Mouse (Mus musculus) small intestine, adult 2 months (tissue): ENCODE results near the gene Olfr738. TPM values are rescaled to one million over a fixed set of nuclear protein-coding genes. Genes with fewer than 3 reads are reported as not detected.

ENCODE experiments used
- H3K27ac ChIP-seq: fragments of 200-500 bp; 2 replicates; pipeline ENCODE4 v1.5.1; 2012; ENCODE audit warnings: low read depth, low read length, control low read depth, inconsistent platforms; ENCODE audit not compliant: insufficient read depth
- H3K27me3 ChIP-seq: fragments of 200-500 bp; 2 replicates; pipeline ENCODE4 v1.6.1; 2012; ENCODE audit warnings: mild to moderate bottlenecking, moderate library complexity, low read length, inconsistent platforms; ENCODE audit not compliant: control insufficient read depth, insufficient read depth
- H3K36me3 ChIP-seq: fragments of 200-500 bp; 2 replicates; pipeline ENCODE4 v1.6.1; 2012; ENCODE audit warnings: mild to moderate bottlenecking, low read length, control low read depth, inconsistent platforms; ENCODE audit not compliant: control insufficient read depth, insufficient read depth
- H3K4me1 ChIP-seq: fragments of 200-500 bp; 2 replicates; pipeline ENCODE4 v1.6.1; 2012; ENCODE audit warnings: low read length, inconsistent platforms, mixed read lengths; ENCODE audit not compliant: control insufficient read depth, insufficient read depth, insufficient read length
- H3K4me3 ChIP-seq: fragments of 200-500 bp; 2 replicates; pipeline ENCODE4 v1.5.1; 2012; ENCODE audit warnings: low read depth, mild to moderate bottlenecking, control low read depth, inconsistent platforms, low read length, moderate library complexity
- CTCF ChIP-seq: fragments of 200-500 bp; IDR thresholded peaks from 2 replicates; pipeline ENCODE4 v1.5.1; 2012; ENCODE audit warnings: low read depth, mild to moderate bottlenecking, control low read depth, inconsistent platforms, low read length, moderate library complexity, mixed read lengths; ENCODE audit not compliant: insufficient replicate concordance, insufficient read length; ENCODE audit errors: extremely low read depth
- POLR2A ChIP-seq: fragments of 200-500 bp; IDR thresholded peaks from 2 replicates; pipeline ENCODE4 v1.6.1; 2012; ENCODE audit warnings: low read depth, mild to moderate bottlenecking, control low read depth, inconsistent platforms, low read length, moderate library complexity
- WGBS: fragments of 180-500 bp; shearing (Covaris S2); methylation state at CpG from one replicate; pipeline ENCODE4 v1.1.7; 2018; 5-methylcytosine and 5-hydroxymethylcytosine counted together
- polyA plus RNA-seq: library from polyadenylated mRNA; depleted of rRNA; stranded (reverse); fragments of >200 nt; gene quantifications from 2 replicates; pipeline ENCODE4 v1.2.3, GENCODE M21; 2012; rRNA removed

Gene Olfr738
- not detected in 2 replicates for polyA plus RNA-seq

- no peaks in the 10 kb centered on the region for H3K27me3 ChIP-seq
- TF ChIP-seq POLR2A = no peak
- TF ChIP-seq CTCF = no peak
- no peak within 1 kb of the TSS for H3K4me3 ChIP-seq
- H3K36me3 ChIP-seq = no peaks in the 10 kb centered on the region
- H3K27ac ChIP-seq = no peak within 1 kb of the TSS
- WGBS = 73% methylated on average over 1 of the region's 1 CpGs
- H3K4me1 ChIP-seq = no peaks in the 10 kb centered on the region
Measured at GRCm38 (mm10) chr14:50407268-50407667, at the start of gene Olfr738. TSS of gene Olfr738 (plus strand) at chr14:50407568.

- Histone ChIP-seq H3K27ac (no peak within 1 kb of the TSS), H3K36me3 (no peaks in the 10 kb centered on the region), H3K4me3 (no peak within 1 kb of the TSS), H3K4me1 (no peaks in the 10 kb centered on the region), H3K27me3 (no peaks in the 10 kb centered on the region)
- WGBS = 66% methylated on average over 2 of the region's 2 CpGs
- no peak for TF ChIP-seq CTCF
- no peak for TF ChIP-seq POLR2A
Measured at GRCm38 (mm10) chr14:50357593-50357992, 49.8 kb upstream of the Olfr738 start, which contains the start of gene Tlr11. TSS of gene Tlr11 (plus strand) at chr14:50357914.

- no peak overlapping the region for H3K4me3 ChIP-seq
- no peaks in the 10 kb centered on the region for H3K27me3 ChIP-seq
- TF ChIP-seq CTCF = no peak
- no peak for TF ChIP-seq POLR2A
- H3K4me1 ChIP-seq = no peaks in the 10 kb centered on the region
- H3K27ac ChIP-seq = no peak overlapping the region
- WGBS = 78% methylated on average over 3 of the region's 3 CpGs
- H3K36me3 ChIP-seq = no peaks in the 10 kb centered on the region
Measured at GRCm38 (mm10) chr14:50360480-50360879, 46.9 kb upstream of the Olfr738 start.

- Histone ChIP-seq H3K27me3 (no peaks in the 10 kb centered on the region), H3K36me3 (no peaks in the 10 kb centered on the region), H3K4me3 (no peak overlapping the region), H3K4me1 (no peaks in the 10 kb centered on the region), H3K27ac (no peak overlapping the region)
- 75% methylated on average over 2 of the region's 2 CpGs for WGBS
- no peak for TF ChIP-seq CTCF
- no peak for TF ChIP-seq POLR2A
Measured at GRCm38 (mm10) chr14:50363561-50363960, 43.8 kb upstream of the Olfr738 start.

DNA sequence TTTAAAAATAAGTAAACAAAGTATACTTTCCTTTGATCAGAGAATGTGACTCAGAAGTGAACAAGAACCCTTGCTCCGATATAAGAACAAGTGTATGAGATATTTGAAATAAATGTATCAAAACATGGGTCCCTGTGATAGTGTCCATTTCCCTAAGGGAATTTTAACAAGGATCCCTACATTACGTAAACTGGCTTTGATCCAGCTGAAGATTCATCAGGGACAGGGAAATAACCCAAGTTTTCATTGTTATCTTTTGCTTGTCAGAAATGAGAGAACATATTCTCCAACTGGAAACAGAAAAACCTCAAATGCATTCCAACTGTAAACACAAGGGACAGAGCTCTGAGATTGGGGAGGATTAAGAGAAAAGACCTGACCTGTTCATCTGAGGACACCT lies 26.5 kb upstream of the Olfr738 start, which contains the start of gene Olfr736:
TSS of gene Olfr736 (plus strand) at position 301 of the 400 bp plus-strand sequence.
- Histone ChIP-seq H3K4me1 (no peaks in the 10 kb centered on the region), H3K36me3 (no peaks in the 10 kb centered on the region), H3K27me3 (no peaks in the 10 kb centered on the region), H3K4me3 (no peak within 1 kb of the TSS), H3K27ac (no peak within 1 kb of the TSS)
- WGBS = 65% methylated on average over 2 of the region's 2 CpGs
- TF ChIP-seq POLR2A (no peak), CTCF (no peak)

DNA sequence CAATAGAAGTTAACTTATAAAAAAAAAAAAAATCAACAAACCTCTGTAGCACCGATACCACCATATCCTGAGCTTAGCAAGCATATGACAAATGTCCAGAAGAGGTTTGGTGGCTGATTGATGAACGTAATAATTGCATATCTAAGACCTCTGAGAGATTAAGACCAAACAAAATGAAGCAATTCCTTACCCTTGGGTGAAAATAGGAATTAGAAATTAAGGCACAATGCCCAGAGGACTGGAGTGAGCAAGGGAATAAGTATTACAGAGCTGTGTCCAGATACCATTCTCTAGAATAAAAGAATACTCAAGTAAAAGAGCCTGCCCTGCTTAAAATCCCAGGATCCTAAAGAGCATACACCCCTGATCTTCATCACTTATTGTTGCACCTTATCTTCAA lies 11.0 kb downstream of the Olfr738 start, which contains the start of gene Olfr739:
TSS of gene Olfr739 (plus strand) at position 301 of the 400 bp plus-strand sequence.
- Histone ChIP-seq H3K27me3 (no peaks in the 10 kb centered on the region), H3K4me1 (no peaks in the 10 kb centered on the region), H3K27ac (no peak within 1 kb of the TSS), H3K4me3 (no peak within 1 kb of the TSS), H3K36me3 (no peaks in the 10 kb centered on the region)
- 62% methylated on average over 2 of the region's 2 CpGs for WGBS
- no peak for TF ChIP-seq CTCF
- TF ChIP-seq POLR2A = no peak

DNA sequence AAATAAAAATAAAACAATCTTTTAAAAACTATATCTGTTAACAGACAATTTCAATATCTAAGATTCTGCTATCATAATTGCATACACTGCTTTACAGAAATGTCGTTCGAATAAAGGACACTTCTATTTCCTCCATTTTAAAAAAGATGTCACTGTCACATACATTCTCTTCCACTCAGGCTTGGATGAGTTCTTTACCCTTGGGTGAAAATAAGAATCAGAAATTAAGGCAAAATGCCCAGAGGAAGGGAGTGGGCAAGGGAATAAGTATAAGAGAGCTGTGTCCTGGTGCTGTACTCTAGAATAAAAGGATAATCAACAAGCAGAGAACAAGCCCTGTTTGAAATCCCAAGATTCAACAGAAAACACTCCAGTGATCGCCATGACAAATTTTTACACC lies 37.9 kb downstream of the Olfr738 start, which contains the start of gene Olfr740:
TSS of gene Olfr740 (plus strand) at position 301 of the 400 bp plus-strand sequence.
- Histone ChIP-seq H3K4me3 (no peak within 1 kb of the TSS), H3K36me3 (no peaks in the 10 kb centered on the region), H3K27me3 (no peaks in the 10 kb centered on the region), H3K4me1 (no peaks in the 10 kb centered on the region), H3K27ac (no peak within 1 kb of the TSS)
- TF ChIP-seq CTCF = no peak
- TF ChIP-seq POLR2A = no peak
- 76% methylated on average over 3 of the region's 3 CpGs for WGBS

Other genes starting within 250 kb of the Olfr738 start
- not detected in 2 replicates for gene Olfr730, start 219.4 kb upstream of the Olfr738 start, polyA plus RNA-seq
- gene Olfr731, start 165.7 kb upstream of the Olfr738 start, polyA plus RNA-seq = not detected in 2 replicates
- gene Olfr732, start 123.4 kb upstream of the Olfr738 start, polyA plus RNA-seq = not detected in 2 replicates
- gene Olfr733, start 106.0 kb upstream of the Olfr738 start, polyA plus RNA-seq = not detected in 2 replicates
- gene Olfr734, start 80.8 kb upstream of the Olfr738 start, polyA plus RNA-seq = not detected in 2 replicates
- not detected in 2 replicates for gene Olfr735, start 58.7 kb upstream of the Olfr738 start, polyA plus RNA-seq
- 0.13 and 0.24 TPM in 2 replicates for gene Tlr11, start 49.7 kb upstream of the Olfr738 start, polyA plus RNA-seq
- not detected in 2 replicates for gene Olfr736, start 26.4 kb upstream of the Olfr738 start, polyA plus RNA-seq
- gene Olfr739, start 11.1 kb downstream of the Olfr738 start, polyA plus RNA-seq = not detected in 2 replicates
- not detected in 2 replicates for gene Olfr740, start 38.0 kb downstream of the Olfr738 start, polyA plus RNA-seq
- not detected in 2 replicates for gene Olfr741, start 65.2 kb downstream of the Olfr738 start, polyA plus RNA-seq
- not detected in 2 replicates for gene Olfr742, start 96.0 kb downstream of the Olfr738 start, polyA plus RNA-seq
- not detected in 2 replicates for gene Olfr743, start 114.3 kb downstream of the Olfr738 start, polyA plus RNA-seq
- gene Olfr744, start 207.3 kb downstream of the Olfr738 start, polyA plus RNA-seq = not detected in 2 replicates
- not detected in 2 replicates for gene Olfr745, start 231.8 kb downstream of the Olfr738 start, polyA plus RNA-seq
- not detected in 2 replicates for gene Olfr746, start 239.5 kb downstream of the Olfr738 start, polyA plus RNA-seq